ENCODE assay signal across 9 mouse cellular contexts in the genomic region with DNA sequence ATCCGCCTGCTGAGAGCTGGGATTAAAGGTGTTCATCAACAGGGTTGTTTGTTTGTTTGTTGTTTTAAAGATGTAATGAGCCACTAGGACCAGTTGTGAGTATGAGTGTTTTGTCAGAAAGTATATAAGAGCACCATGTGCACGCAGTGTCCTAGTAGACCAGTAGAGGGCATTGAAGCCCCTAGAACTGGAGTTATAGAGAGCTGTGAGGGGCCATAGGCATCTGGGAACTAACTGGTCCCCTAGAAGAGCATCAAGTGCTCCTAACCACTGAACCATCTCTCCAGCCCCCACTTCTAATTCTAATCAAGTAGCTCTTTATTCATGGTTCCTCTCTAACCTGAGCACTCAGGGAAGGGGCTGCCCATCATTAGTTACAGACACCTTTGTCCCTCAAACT. TPM values are rescaled to one million over a fixed set of nuclear protein-coding genes. Genes with fewer than 3 reads are reported as not detected.
DNase-seq lines count a peak whose midpoint lies in the region; ATAC-seq lines count a peak whose summit lies in the region.
"Had no signal": no experiment of that assay in that cellular context is flagged by ENCODE, and none has a peak within 500 bp of the region (broad histone marks: within the 10 kb centered on the region; RNA-seq: fewer than 3 reads in every experiment).

No protein-coding gene starts in this region.

- ATAC-seq in neural tube, embryonic 11.5 days (ENCODE audit: insufficient read depth, low FRiP score, low TSS enrichment), result no peak
- peak; percentile 67 for ATAC-seq in erythroblast, adult 5-6 weeks (replicated peaks; ENCODE audit: low FRiP score, poor library complexity, severe bottlenecking)

- no peak overlapping the region for H3K27ac ChIP-seq in neural tube, embryonic 11.5 days (ENCODE audit: low read depth, low read length)

- 79% methylated on average over 2 of the region's 2 CpGs for WGBS in neural tube, embryonic 11.5 days

- peak; percentile 58 for DNase-seq in heart, adult 11 months
- DNase-seq in heart, adult 18-20 months, result no peak
- peak; percentile 40 for DNase-seq in neural tube, embryonic 11.5 days (ENCODE audit: low spot score)
- DNase-seq in neural tube, embryonic 10.5 days (ENCODE audit: extremely low spot score, low spot score), result no peak
- no peak for DNase-seq in adrenal gland, postnatal 36 days
- DNase-seq in gastrocnemius, adult 8-10 months (ENCODE audit: low spot score in 2 of 2), result no peak
- no peak for DNase-seq in urinary bladder, adult 2 months (ENCODE audit: low spot score)

- H3K4me3 ChIP-seq in neural tube, embryonic 11.5 days (ENCODE audit: low read depth, low read length), result no peak overlapping the region
- H3K4me3 ChIP-seq: heart, embryonic 12.5 days had no signal

- H3K36me3 ChIP-seq in neural tube, embryonic 11.5 days (ENCODE audit: control insufficient read depth, insufficient read depth, low read length), result peaks cover 10% of the 10 kb centered on the region

- peaks cover 6% of the 10 kb centered on the region; the same call in 1 of the 2 replicates for H3K4me1 ChIP-seq in neural tube, embryonic 11.5 days (ENCODE audit: control insufficient read depth, insufficient read depth, low read length)

- H3K9ac ChIP-seq in neural tube, embryonic 11.5 days (ENCODE audit: low read length), result no peak overlapping the region
- H3K9ac ChIP-seq: heart, embryonic 12.5 days had no signal

- no peak overlapping the region for H3K4me2 ChIP-seq in neural tube, embryonic 11.5 days (ENCODE audit: low read depth)
- H3K4me2 ChIP-seq: heart, embryonic 12.5 days had no signal

- H3K27me3 ChIP-seq in neural tube, embryonic 11.5 days (ENCODE audit: control insufficient read depth, insufficient read depth, low read length), result no peaks in the 10 kb centered on the region
- H3K27me3 ChIP-seq: heart, embryonic 12.5 days had no signal

- no peaks in the 10 kb centered on the region for H3K9me3 ChIP-seq in neural tube, embryonic 11.5 days (ENCODE audit: control insufficient read depth, low read length)
- H3K9me3 ChIP-seq: heart, embryonic 12.5 days had no signal

RNA-seq across cellular contexts. Expression of a gene that starts 13.9 kb away (rescaled TPM):
- total RNA-seq in heart, adult 18-20 months (2021), result 10 to 100 TPM; 29.6 to 35.3 TPM
- polyA plus RNA-seq in neural tube, embryonic 11.5 days (2014; fragmentation: Nextera tagmentation; extraction: Ambion mirVana), result 81.6 and 85.3 TPM in 2 replicates
- total RNA-seq in erythroblast, adult 5-6 weeks (2015; ENCODE audit: low replicate concordance), result 37.2 and 37.7 TPM in 2 replicates
- total RNA-seq in erythroblast, adult 5-6 weeks (2017; ENCODE audit: low replicate concordance), result 26.9 and 30.6 TPM in 2 replicates
- total RNA-seq in adrenal gland, postnatal 36 days (2021), result 10 to 100 TPM; 82.3 to 91.0 TPM
- total RNA-seq in gastrocnemius, adult 8-10 months (2022), result 10 to 100 TPM; 12.1 to 16.8 (median 14.0) TPM
- polyA plus RNA-seq in urinary bladder, adult 2 months (2012; rRNA removed), result 85.8 and 90.2 TPM in 2 replicates

RNA-seq across cellular contexts. Expression of a gene that starts 14.0 kb away (rescaled TPM):
- total RNA-seq in heart, adult 18-20 months (2021), result 10 to 100 TPM; 88.4 to 92.6 TPM
- polyA plus RNA-seq in neural tube, embryonic 11.5 days (2014; fragmentation: Nextera tagmentation; extraction: Ambion mirVana), result 146 and 156 TPM in 2 replicates
- 94.7 and 120 TPM in 2 replicates for total RNA-seq in erythroblast, adult 5-6 weeks (2015; ENCODE audit: low replicate concordance)
- 35.5 and 49.8 TPM in 2 replicates for total RNA-seq in erythroblast, adult 5-6 weeks (2017; ENCODE audit: low replicate concordance)
- total RNA-seq in adrenal gland, postnatal 36 days (2021), result 10 to 100 TPM; 60.9 to 68.7 TPM
- total RNA-seq in gastrocnemius, adult 8-10 months (2022), result 10 to 100 TPM; 41.4 to 48.9 (median 45.8) TPM
- polyA plus RNA-seq in urinary bladder, adult 2 months (2012; rRNA removed), result 68.2 and 88.9 TPM in 2 replicates

Comparison
In these comparisons a context has a peak if more than half of its experiments do, and no peak if none do; other contexts are left out.
1. DNase-seq: peak in heart, adult 11 months (single experiment) and neural tube, embryonic 11.5 days (single experiment); none in heart, adult 18-20 months (0 of 2), neural tube, embryonic 10.5 days (single experiment), adrenal gland, postnatal 36 days (0 of 2), gastrocnemius, adult 8-10 months (0 of 2) and urinary bladder, adult 2 months (single experiment).